In genomic region chr1:158501019-158501418, GRCm38 (mm10) we compare ENCODE assay signal across 14 mouse cellular contexts.
A peak's percentile ranks its signal among the peaks of the same experiment; 100 is the strongest.
DNase-seq lines count a peak whose midpoint lies in the region; ATAC-seq and TF ChIP-seq lines count a peak whose summit lies in the region.
"Had no signal": no experiment of that assay in that cellular context is flagged by ENCODE, and none has a peak within 500 bp of the region (broad histone marks: within the 10 kb centered on the region; RNA-seq: fewer than 3 reads in every experiment).

No protein-coding gene starts in this region.

- no peak for ATAC-seq in hindbrain, embryonic 14.5 days (ENCODE audit: low FRiP score)
- no peak for ATAC-seq in midbrain, embryonic 14.5 days (ENCODE audit: low FRiP score, low TSS enrichment)
- no peak for ATAC-seq in midbrain, embryonic 15.5 days (replicated peaks)
- peak; percentile 69; the same call in 1 of the 2 replicates for ATAC-seq in hindbrain, postnatal 0 days
- no peak for ATAC-seq in intestine, embryonic 16.5 days
- ATAC-seq: forebrain, embryonic 14.5 days had no signal

- WGBS in hindbrain, embryonic 10.5 days: 24% methylated on average over 4 of the region's 4 CpGs
- WGBS in hindbrain, embryonic 14.5 days: 25% methylated on average over 4 of the region's 4 CpGs
- WGBS in midbrain, embryonic 14.5 days: 39% methylated on average over 4 of the region's 4 CpGs
- 57% methylated on average over 4 of the region's 4 CpGs for WGBS in midbrain, embryonic 15.5 days
- 27% methylated on average over 4 of the region's 4 CpGs for WGBS in hindbrain, postnatal 0 days
- 46% methylated on average over 4 of the region's 4 CpGs for WGBS in intestine, embryonic 16.5 days

- peak overlapping the region; percentile 23; the same call in 1 of the 2 replicates for H3K27ac ChIP-seq in hindbrain, embryonic 10.5 days
- H3K27ac ChIP-seq in hindbrain, embryonic 14.5 days: no peak overlapping the region
- 0 out of 2 replicates have a peak overlapping the region, but pooled peaks have one; percentile 20 for H3K27ac ChIP-seq in midbrain, embryonic 14.5 days (replicated peaks; ENCODE audit: low read depth, low read length)
- H3K27ac ChIP-seq in midbrain, embryonic 15.5 days: no peak overlapping the region
- no peak overlapping the region for H3K27ac ChIP-seq in hindbrain, postnatal 0 days
- H3K27ac ChIP-seq in intestine, embryonic 16.5 days (ENCODE audit: low read length): no peak overlapping the region
- H3K27ac ChIP-seq: embryonic facial prominence, embryonic 13.5 days; layer of hippocampus, adult 2 months had no signal

- H3K9me3 ChIP-seq in hindbrain, embryonic 10.5 days: no peaks in the 10 kb centered on the region
- H3K9me3 ChIP-seq in hindbrain, embryonic 14.5 days (ENCODE audit: control insufficient read depth, low read length): no peaks in the 10 kb centered on the region
- H3K9me3 ChIP-seq in midbrain, embryonic 14.5 days (ENCODE audit: control insufficient read depth, low read length): no peaks in the 10 kb centered on the region
- H3K9me3 ChIP-seq in midbrain, embryonic 15.5 days: no peaks in the 10 kb centered on the region
- no peaks in the 10 kb centered on the region for H3K9me3 ChIP-seq in hindbrain, postnatal 0 days (ENCODE audit: low read length)
- no peaks in the 10 kb centered on the region for H3K9me3 ChIP-seq in intestine, embryonic 16.5 days (ENCODE audit: control insufficient read depth, low read length)
- H3K9me3 ChIP-seq: embryonic facial prominence, embryonic 13.5 days had no signal

- H3K27me3 ChIP-seq in hindbrain, embryonic 10.5 days (ENCODE audit: insufficient read depth, poor library complexity, severe bottlenecking): no peaks in the 10 kb centered on the region
- no peaks in the 10 kb centered on the region for H3K27me3 ChIP-seq in hindbrain, embryonic 14.5 days (ENCODE audit: control insufficient read depth, insufficient read depth, low read length)
- no peaks in the 10 kb centered on the region for H3K27me3 ChIP-seq in midbrain, embryonic 14.5 days (ENCODE audit: control insufficient read depth, insufficient read depth, low read length)
- no peaks in the 10 kb centered on the region for H3K27me3 ChIP-seq in midbrain, embryonic 15.5 days (replicated peaks)
- H3K27me3 ChIP-seq in hindbrain, postnatal 0 days (ENCODE audit: insufficient read depth, low read length): no peaks in the 10 kb centered on the region
- H3K27me3 ChIP-seq in intestine, embryonic 16.5 days (replicated peaks; ENCODE audit: control insufficient read depth, insufficient read depth, low read length): no peaks in the 10 kb centered on the region
- H3K27me3 ChIP-seq: embryonic facial prominence, embryonic 13.5 days had no signal

- H3K36me3 ChIP-seq in hindbrain, embryonic 10.5 days: peaks cover 11% of the 10 kb centered on the region
- peaks cover 17% of the 10 kb centered on the region for H3K36me3 ChIP-seq in hindbrain, embryonic 14.5 days (replicated peaks; ENCODE audit: control insufficient read depth, insufficient read depth)
- H3K36me3 ChIP-seq in midbrain, embryonic 14.5 days (ENCODE audit: control insufficient read depth, insufficient read depth, low read length): peaks cover 16% of the 10 kb centered on the region
- peaks cover under 1% of the 10 kb centered on the region; the same call in 1 of the 2 replicates for H3K36me3 ChIP-seq in midbrain, embryonic 15.5 days (replicated peaks)
- H3K36me3 ChIP-seq in hindbrain, postnatal 0 days (ENCODE audit: insufficient read depth, low read length): peaks cover 7% of the 10 kb centered on the region
- H3K36me3 ChIP-seq in intestine, embryonic 16.5 days (ENCODE audit: control insufficient read depth, insufficient read depth, low read length): no peaks in the 10 kb centered on the region
- H3K36me3 ChIP-seq: embryonic facial prominence, embryonic 13.5 days had no signal

- no peak overlapping the region for H3K9ac ChIP-seq in hindbrain, embryonic 14.5 days
- no peak overlapping the region for H3K9ac ChIP-seq in midbrain, embryonic 14.5 days (replicated peaks; ENCODE audit: low read length)
- no peak overlapping the region for H3K9ac ChIP-seq in midbrain, embryonic 15.5 days
- no peak overlapping the region for H3K9ac ChIP-seq in hindbrain, postnatal 0 days (replicated peaks; ENCODE audit: low read length)
- no peak overlapping the region for H3K9ac ChIP-seq in intestine, embryonic 16.5 days (ENCODE audit: low read depth, low read length)
- H3K9ac ChIP-seq: embryonic facial prominence, embryonic 13.5 days had no signal

- no peak overlapping the region for H3K4me2 ChIP-seq in hindbrain, embryonic 14.5 days (replicated peaks)
- no peak overlapping the region for H3K4me2 ChIP-seq in midbrain, embryonic 14.5 days (ENCODE audit: low read length)
- H3K4me2 ChIP-seq in midbrain, embryonic 15.5 days: no peak overlapping the region
- no peak overlapping the region for H3K4me2 ChIP-seq in hindbrain, postnatal 0 days (ENCODE audit: low read depth, low read length)
- H3K4me2 ChIP-seq in intestine, embryonic 16.5 days (ENCODE audit: low read depth, low read length): no peak overlapping the region
- H3K4me2 ChIP-seq: embryonic facial prominence, embryonic 13.5 days had no signal

- H3K4me1 ChIP-seq in hindbrain, embryonic 10.5 days (replicated peaks): peaks cover 20% of the 10 kb centered on the region
- peaks cover 4% of the 10 kb centered on the region for H3K4me1 ChIP-seq in hindbrain, embryonic 14.5 days (replicated peaks; ENCODE audit: control insufficient read depth, insufficient read depth, low read length)
- H3K4me1 ChIP-seq in midbrain, embryonic 14.5 days (ENCODE audit: control insufficient read depth, insufficient read depth, low read length): 0 out of 2 replicates have a peak, but pooled peaks cover 3% of the 10 kb centered on the region
- no peaks in the 10 kb centered on the region for H3K4me1 ChIP-seq in midbrain, embryonic 15.5 days
- no peaks in the 10 kb centered on the region for H3K4me1 ChIP-seq in hindbrain, postnatal 0 days (ENCODE audit: insufficient read depth, low read length)
- H3K4me1 ChIP-seq in intestine, embryonic 16.5 days (ENCODE audit: control insufficient read depth, insufficient read depth, low read length): no peaks in the 10 kb centered on the region
- H3K4me1 ChIP-seq: embryonic facial prominence, embryonic 13.5 days had no signal

- DNase-seq in hindbrain, embryonic 10.5 days (ENCODE audit: low spot score): peak; percentile 42
- DNase-seq in hindbrain, embryonic 14.5 days (ENCODE audit: low spot score): no peak
- no peak for DNase-seq in midbrain, embryonic 14.5 days
- DNase-seq in hindbrain, postnatal 0 days (ENCODE audit: low spot score): no peak
- no peak for DNase-seq in adrenal gland, adult 2 months
- DNase-seq: adrenal gland, postnatal 14 days; gastrocnemius, postnatal 25 days; lung, adult 2 months; thymus, postnatal 25 days had no signal

- no peak for TF ChIP-seq CTCF in hindbrain, postnatal 0 days (IDR thresholded peaks at IDR 0.05; ENCODE audit: low read depth)

- H3K4me3 ChIP-seq in hindbrain, embryonic 10.5 days: no peak overlapping the region
- no peak overlapping the region for H3K4me3 ChIP-seq in hindbrain, embryonic 14.5 days (replicated peaks; ENCODE audit: low read length)
- H3K4me3 ChIP-seq in midbrain, embryonic 14.5 days (replicated peaks; ENCODE audit: low read depth, low read length): no peak overlapping the region
- no peak overlapping the region for H3K4me3 ChIP-seq in midbrain, embryonic 15.5 days
- no peak overlapping the region for H3K4me3 ChIP-seq in hindbrain, postnatal 0 days (ENCODE audit: low read length)
- H3K4me3 ChIP-seq in intestine, embryonic 16.5 days (ENCODE audit: low read length): no peak overlapping the region
- H3K4me3 ChIP-seq: embryonic facial prominence, embryonic 13.5 days; layer of hippocampus, adult 2 months had no signal

Comparison
In these comparisons a context has a peak if more than half of its experiments do, and no peak if none do; other contexts are left out.
1. H3K27ac ChIP-seq: peak in hindbrain, embryonic 10.5 days (single experiment) and midbrain, embryonic 14.5 days (single experiment); none in hindbrain, embryonic 14.5 days (single experiment), midbrain, embryonic 15.5 days (single experiment), hindbrain, postnatal 0 days (single experiment) and intestine, embryonic 16.5 days (single experiment).